Mouse (Mus musculus) hindbrain, embryonic 15.5 days (tissue): ENCODE results near the gene Shroom2. TPM values are rescaled to one million over a fixed set of nuclear protein-coding genes. Genes with fewer than 3 reads are reported as not detected.
A peak's percentile ranks its signal among the peaks of the same experiment; 100 is the strongest.

Experiments
- ATAC-seq: fragments of 200-750 bp; cut with Nextera tagmentation; 2 replicates; pipeline ENCODE4 v1.8.0; 2017; ENCODE audit warnings: low read depth, moderate number of reproducible peaks, moderate TSS enrichment; ENCODE audit not compliant: low FRiP score
- H3K27ac ChIP-seq: fragments of 300-500 bp; sonication (generic); replicated peaks from 2 replicates; pipeline ENCODE4 v1.5.1; 2015; ENCODE audit warnings: mild to moderate bottlenecking, inconsistent platforms
- H3K27me3 ChIP-seq: fragments of 300-500 bp; sonication (generic); 2 replicates; pipeline ENCODE4 v1.6.1; 2015; ENCODE audit warnings: control low read depth, inconsistent platforms
- H3K36me3 ChIP-seq: fragments of 300-500 bp; sonication (generic); 2 replicates; pipeline ENCODE4 v1.6.1; 2015; ENCODE audit warnings: control low read depth, inconsistent platforms
- H3K4me1 ChIP-seq: fragments of 300-500 bp; sonication (generic); replicated peaks from 2 replicates; pipeline ENCODE4 v1.6.1; 2015; ENCODE audit warnings: control low read depth, inconsistent platforms
- H3K4me2 ChIP-seq: fragments of 300-500 bp; sonication (generic); 2 replicates; pipeline ENCODE4 v1.6.1; 2015; ENCODE audit warnings: moderate library complexity, mild to moderate bottlenecking, inconsistent platforms
- H3K4me3 ChIP-seq: fragments of 300-500 bp; sonication (generic); 2 replicates; pipeline ENCODE4 v1.5.1; 2015; ENCODE audit warnings: mild to moderate bottlenecking, inconsistent platforms
- H3K9ac ChIP-seq: fragments of 300-500 bp; sonication (generic); 2 replicates; pipeline ENCODE4 v1.6.1; 2015; ENCODE audit warnings: inconsistent platforms
- H3K9me3 ChIP-seq: fragments of 300-500 bp; sonication (generic); 2 replicates; pipeline ENCODE4 v1.6.1; 2016; ENCODE audit warnings: control low read depth, inconsistent platforms
- WGBS: fragments of 180-500 bp; shearing (Covaris S2); methylation state at CpG from one replicate; pipeline ENCODE4 v1.1.7; 2015; 5-methylcytosine and 5-hydroxymethylcytosine counted together
- polyA plus RNA-seq: library from polyadenylated mRNA; unstranded; fragments of >200 nt; fragmentation: Nextera tagmentation; extraction: Ambion mirVana; gene quantifications from 2 replicates; pipeline ENCODE4 v1.2.1, GENCODE M21; 2015

Gene Shroom2
- polyA plus RNA-seq, 1 experiment from 2014 or later, result 126 TPM

- no peak for ATAC-seq
These were observed 133.9 kb downstream of the Shroom2 start for GRCm38 (mm10) chrX:152635397-152635796.

GRCm38 (mm10) chrX:152621407-152621806 is 147.9 kb downstream of the Shroom2 start:
- Histone ChIP-seq H3K4me1 (no peaks in the 10 kb centered on the region), H3K36me3 (peaks cover 9% of the 10 kb centered on the region), H3K9me3 (no peaks in the 10 kb centered on the region), H3K4me3 (no peak overlapping the region), H3K27ac (no peak overlapping the region), H3K4me2 (no peak overlapping the region), H3K9ac (no peak overlapping the region), H3K27me3 (0 out of 2 replicates have a peak, but pooled peaks cover 3% of the 10 kb centered on the region)
- ATAC-seq, result no peak
- 89% methylated on average over 2 of the region's 2 CpGs for WGBS

More at GRCm38 (mm10) chrX:152635397-152635796, 133.9 kb downstream of the Shroom2 start:
- H3K9me3 ChIP-seq, result no peaks in the 10 kb centered on the region
- no peaks in the 10 kb centered on the region for H3K4me1 ChIP-seq
- 93% methylated on average over 12 of the region's 12 CpGs for WGBS
- no peaks in the 10 kb centered on the region for H3K36me3 ChIP-seq
- H3K4me2 ChIP-seq, result no peak overlapping the region
- no peak overlapping the region for H3K9ac ChIP-seq
- H3K4me3 ChIP-seq, result no peak overlapping the region
- H3K27ac ChIP-seq, result no peak overlapping the region
- 0 out of 2 replicates have a peak, but pooled peaks cover 3% of the 10 kb centered on the region for H3K27me3 ChIP-seq

- no peak for ATAC-seq
- Histone ChIP-seq H3K4me1 (no peaks in the 10 kb centered on the region), H3K27ac (no peak overlapping the region), H3K27me3 (0 out of 2 replicates have a peak, but pooled peaks cover 3% of the 10 kb centered on the region), H3K4me3 (no peak overlapping the region), H3K4me2 (no peak overlapping the region), H3K9me3 (no peaks in the 10 kb centered on the region), H3K36me3 (peaks cover 9% of the 10 kb centered on the region), H3K9ac (no peak overlapping the region)
These were observed 148.3 kb downstream of the Shroom2 start for GRCm38 (mm10) chrX:152620917-152621316.

GRCm38 (mm10) chrX:152618464-152618863 is 150.8 kb downstream of the Shroom2 start:
- H3K4me3 ChIP-seq, result no peak overlapping the region
- no peaks in the 10 kb centered on the region for H3K4me1 ChIP-seq
- no peak overlapping the region for H3K27ac ChIP-seq
- H3K27me3 ChIP-seq, result peaks cover 3% of the 10 kb centered on the region; the same call in 1 of the 2 replicates
- H3K9ac ChIP-seq, result no peak overlapping the region
- WGBS, result 82% methylated on average over 1 of the region's 1 CpGs
- H3K36me3 ChIP-seq, result peaks cover 9% of the 10 kb centered on the region
- no peaks in the 10 kb centered on the region for H3K9me3 ChIP-seq
- peak; percentile 66; the same call in 1 of the 2 replicates for ATAC-seq
- H3K4me2 ChIP-seq, result no peak overlapping the region

GRCm38 (mm10) chrX:152563034-152563433 is 206.2 kb downstream of the Shroom2 start, which contains the start of gene Cldn34a:
Gene Cldn34a (plus strand): TSS chrX:152563334.
- H3K27ac ChIP-seq, result no peak within 1 kb of the TSS
- no peak within 1 kb of the TSS for H3K9ac ChIP-seq
- no peaks in the 10 kb centered on the region for H3K4me1 ChIP-seq
- H3K4me2 ChIP-seq, result no peak within 1 kb of the TSS
- no peaks in the 10 kb centered on the region for H3K36me3 ChIP-seq
- no peaks in the 10 kb centered on the region for H3K9me3 ChIP-seq
- WGBS, result 72% methylated on average over 2 of the region's 2 CpGs
- no peak for ATAC-seq
- peaks cover 7% of the 10 kb centered on the region; the same call in 1 of the 2 replicates for H3K27me3 ChIP-seq
- no peak within 1 kb of the TSS for H3K4me3 ChIP-seq

Other genes with a start within 250 kb of the Shroom2 start
- not detected in 2 replicates for gene Cldn34a, start 206.1 kb downstream of the Shroom2 start, polyA plus RNA-seq
- gene Gpr143, start 12.5 kb upstream of the Shroom2 start, polyA plus RNA-seq, result 0.25 and 0.35 TPM in 2 replicates
- 2.4 and 3.3 TPM in 2 replicates for gene Usp51, start 237.0 kb upstream of the Shroom2 start, polyA plus RNA-seq